Mouse (Mus musculus) megakaryocyte, embryonic 14.5 days (primary cell): ENCODE results near the gene Islr. TPM values are rescaled to one million over a fixed set of nuclear protein-coding genes. Genes with fewer than 3 reads are reported as not detected.
A peak's percentile ranks its signal among the peaks of the same experiment; 100 is the strongest.
"Not testable (repeated sequence)": the region's sequence is repeated elsewhere in the genome, so short reads cannot be mapped to it uniquely, and the experiment has no call there.

Experiments
- H3K27me3 ChIP-seq: replicated peaks from 2 replicates; pipeline ENCODE3; 2012; ENCODE audit warnings: inconsistent platforms
- H3K36me3 ChIP-seq: replicated peaks from 2 replicates; pipeline ENCODE3; 2012; ENCODE audit warnings: low read length, inconsistent platforms, mixed read lengths
- H3K4me1 ChIP-seq: 2 replicates; pipeline ENCODE4 v1.6.1; 2012; ENCODE audit warnings: inconsistent platforms
- H3K4me3 ChIP-seq: replicated peaks from 2 replicates; pipeline ENCODE3; 2012; ENCODE audit warnings: moderate library complexity, mild to moderate bottlenecking, inconsistent platforms
- H3K9me3 ChIP-seq: 2 replicates; pipeline ENCODE4 v1.6.1; 2012; ENCODE audit warnings: inconsistent platforms
- FLI1 ChIP-seq: IDR thresholded peaks from 2 replicates; pipeline ENCODE4 v1.6.1; 2012; ENCODE audit warnings: low read length, inconsistent platforms, mixed read lengths
- GATA1 ChIP-seq: IDR thresholded peaks from 3 replicates; pipeline ENCODE4 v1.6.1; 2012; ENCODE audit warnings: mixed read lengths, low read length, inconsistent platforms, borderline replicate concordance
- polyA plus RNA-seq: library from polyadenylated mRNA; stranded (reverse); fragments of >175 nt; gene quantifications from 2 replicates; pipeline ENCODE4 v1.2.3, GENCODE M21; 2012; ENCODE audit warnings: low replicate concordance; ENCODE audit not compliant: insufficient read depth

The Islr gene
- 0.07 and 3.2 TPM in 2 replicates for polyA plus RNA-seq

DNA sequence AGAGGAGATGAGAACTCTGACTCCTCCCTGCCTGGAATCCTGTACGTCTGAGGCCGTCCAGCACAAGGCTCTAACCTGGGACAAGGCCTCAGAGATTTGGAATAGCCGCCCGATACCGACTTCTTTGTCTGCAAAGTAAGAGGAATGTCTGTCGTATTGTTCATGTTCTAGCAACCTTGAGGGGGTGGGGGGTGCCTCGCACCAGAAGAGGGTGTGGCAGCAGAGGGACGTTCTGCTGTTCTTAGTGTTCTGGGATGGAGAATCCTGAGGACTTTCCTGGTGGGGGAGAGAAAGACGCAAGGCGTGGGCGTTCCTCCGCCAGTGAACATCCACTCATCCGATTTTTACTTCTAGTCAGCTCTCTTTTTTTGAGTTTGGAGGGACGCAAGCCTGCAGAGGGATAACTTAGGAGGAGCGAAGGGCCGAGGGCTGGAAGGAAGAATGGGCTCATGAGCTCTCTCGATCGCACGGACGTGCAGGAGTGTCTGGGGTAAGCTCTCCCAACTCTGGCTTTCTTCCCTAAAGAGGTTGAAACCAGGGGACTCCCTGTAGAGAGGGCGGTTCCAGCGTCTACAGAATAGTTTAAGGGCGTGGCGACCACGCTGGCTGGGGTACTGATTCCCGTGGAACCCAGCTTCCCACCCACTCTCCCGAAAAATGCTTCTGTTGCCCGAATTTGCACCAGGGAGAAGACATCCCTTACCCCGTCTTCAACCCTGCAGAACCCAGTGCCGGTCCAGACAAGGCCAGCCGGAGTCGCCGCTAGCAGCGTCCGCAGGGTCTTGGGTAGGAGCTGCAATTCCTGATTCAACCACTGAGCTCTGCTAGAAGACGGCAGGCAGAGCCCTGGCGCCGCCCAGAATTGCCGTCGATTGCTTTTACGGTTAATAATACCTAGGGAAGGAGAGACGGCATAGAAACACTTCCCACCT, at the start of gene Islr, which contains the start of gene Islr2:
Gene Islr, minus strand, starts transcription at position 791 of the 932 bp plus-strand sequence.
Gene Islr2, minus strand, starts transcription at position 804 of the 932 bp plus-strand sequence.
- H3K9me3 ChIP-seq, result no peaks in the 10 kb centered on the region
- no peaks in the 10 kb centered on the region for H3K36me3 ChIP-seq
- TF ChIP-seq GATA1 (no peak), FLI1 (no peak)
- H3K4me3 ChIP-seq, result peak within 1 kb of the TSS; percentile 90
- H3K4me1 ChIP-seq, result peaks cover 40% of the 10 kb centered on the region
- H3K27me3 ChIP-seq, result peaks cover 88% of the 10 kb centered on the region

DNA sequence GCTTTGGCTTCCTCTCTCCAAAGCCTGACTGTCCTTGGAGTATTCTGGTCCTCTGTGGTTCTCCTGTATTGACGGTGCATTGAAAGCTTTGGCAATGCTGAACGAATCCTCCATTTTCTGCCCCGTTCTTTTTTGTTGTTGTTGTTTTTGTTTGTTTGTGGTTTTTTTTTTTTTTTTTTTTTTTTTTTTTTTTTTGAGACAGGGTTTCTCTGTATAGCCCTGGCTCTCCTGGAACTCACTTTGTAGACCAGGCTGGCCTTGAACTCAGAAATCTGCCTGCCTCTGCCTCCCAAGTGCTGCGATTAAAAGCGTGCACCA, 49.7 kb upstream of the Islr start:
- H3K36me3 ChIP-seq, result peaks cover 28% of the 10 kb centered on the region
- not testable (repeated sequence) for H3K27me3 ChIP-seq, H3K9me3 ChIP-seq
- peaks cover 64% of the 10 kb centered on the region for H3K4me1 ChIP-seq
- peak overlapping the region; percentile 92 for H3K4me3 ChIP-seq

DNA sequence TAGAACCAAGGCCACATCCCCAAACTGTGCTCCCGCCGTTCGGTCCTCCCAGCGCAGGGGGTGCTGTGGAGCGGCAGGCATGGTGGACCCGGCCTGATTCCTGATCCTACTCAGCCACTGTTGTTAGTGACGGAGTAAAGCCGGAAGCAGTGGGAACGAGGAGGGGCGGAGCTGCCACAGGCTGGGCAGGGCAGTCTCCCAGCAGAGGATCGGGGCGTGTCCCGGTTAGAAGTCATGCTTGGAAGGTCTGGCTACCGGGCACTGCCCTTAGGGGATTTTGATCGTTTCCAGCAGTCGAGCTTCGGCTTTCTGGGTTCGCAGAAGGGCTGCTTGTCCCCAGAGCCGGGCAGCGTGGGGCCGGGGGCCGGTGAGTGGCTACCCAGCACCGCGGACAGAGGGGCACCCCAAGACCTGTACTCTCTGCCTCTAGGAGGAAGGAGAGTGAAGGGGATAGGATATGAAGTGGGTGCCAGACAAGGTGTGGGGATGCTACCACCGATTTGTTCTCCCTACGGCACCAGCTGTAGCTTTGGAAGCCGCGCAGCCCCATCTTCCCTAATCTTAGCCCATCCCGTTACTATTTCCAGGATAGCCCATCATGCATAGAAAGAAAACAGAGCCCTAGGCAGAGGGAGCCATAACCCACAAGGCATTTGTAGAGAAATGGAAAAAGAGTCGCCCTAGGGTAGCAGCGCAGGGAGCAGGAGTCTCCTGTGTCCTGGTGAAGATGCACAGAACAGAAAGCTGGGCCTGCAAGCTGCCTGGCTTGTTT, 49.1 kb upstream of the Islr start, which contains the start of gene Stoml1:
Gene Stoml1, plus strand, starts transcription at position 132 of the 772 bp plus-strand sequence.
- H3K4me3 ChIP-seq, result peak within 1 kb of the TSS; percentile 92
- TF ChIP-seq FLI1, result no peak
- peaks cover 23% of the 10 kb centered on the region for H3K36me3 ChIP-seq

DNA sequence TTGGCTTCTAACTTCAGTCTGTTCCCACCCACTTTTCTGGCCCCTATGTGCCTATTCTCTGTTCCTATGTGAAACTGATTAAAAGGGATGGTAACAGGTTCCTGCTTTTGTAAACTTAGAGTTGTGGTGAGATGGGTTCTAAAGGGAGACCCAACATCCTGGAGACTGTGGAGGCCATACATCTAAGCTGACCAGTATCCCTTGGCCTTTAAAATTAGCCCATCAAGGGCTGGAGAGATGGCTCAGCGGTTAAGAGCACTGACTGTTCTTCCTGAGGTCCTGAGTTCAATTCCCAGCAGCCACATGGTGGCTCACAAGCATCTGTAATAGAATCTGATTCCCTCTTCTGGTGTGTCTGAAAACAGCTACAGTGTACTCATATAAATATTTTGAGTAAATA, 46.6 kb upstream of the Islr start:
- peaks cover 81% of the 10 kb centered on the region for H3K4me1 ChIP-seq
- not testable (repeated sequence) for H3K4me3 ChIP-seq, H3K9me3 ChIP-seq

More for the DNA sequence above, 49.1 kb upstream of the Islr start, which contains the start of gene Stoml1:
- Histone ChIP-seq H3K4me1 (peaks cover 70% of the 10 kb centered on the region), H3K9me3 (no peaks in the 10 kb centered on the region), H3K27me3 (no peaks in the 10 kb centered on the region)

DNA sequence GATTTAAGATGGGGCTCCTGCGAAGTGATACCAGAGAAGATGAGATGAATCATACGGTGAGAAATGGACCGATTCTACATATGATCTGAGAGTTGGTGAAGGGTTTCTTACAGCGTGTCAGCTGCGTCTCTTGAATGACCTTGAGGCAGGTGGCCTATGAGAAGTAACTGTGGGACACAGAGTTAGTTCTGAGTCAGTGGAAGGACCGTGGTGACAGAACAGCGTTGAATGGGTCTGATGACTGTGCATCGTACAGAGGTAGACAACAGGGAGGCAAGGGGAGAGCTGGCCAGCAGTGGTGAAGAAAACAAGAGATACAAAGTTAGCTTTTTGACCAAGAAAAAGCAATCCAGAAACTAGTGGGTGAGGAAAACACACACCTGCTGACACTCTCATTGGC, 46.2 kb upstream of the Islr start:
- peaks cover 78% of the 10 kb centered on the region for H3K4me1 ChIP-seq
- TF ChIP-seq GATA1 (no peak), FLI1 (no peak)
- no peaks in the 10 kb centered on the region for H3K9me3 ChIP-seq
- peak overlapping the region; percentile 94 for H3K4me3 ChIP-seq
- H3K36me3 ChIP-seq, result peaks cover 9% of the 10 kb centered on the region
- H3K27me3 ChIP-seq, result no peaks in the 10 kb centered on the region

More for the DNA sequence above, 46.6 kb upstream of the Islr start:
- H3K27me3 ChIP-seq, H3K36me3 ChIP-seq: not testable (repeated sequence)

DNA sequence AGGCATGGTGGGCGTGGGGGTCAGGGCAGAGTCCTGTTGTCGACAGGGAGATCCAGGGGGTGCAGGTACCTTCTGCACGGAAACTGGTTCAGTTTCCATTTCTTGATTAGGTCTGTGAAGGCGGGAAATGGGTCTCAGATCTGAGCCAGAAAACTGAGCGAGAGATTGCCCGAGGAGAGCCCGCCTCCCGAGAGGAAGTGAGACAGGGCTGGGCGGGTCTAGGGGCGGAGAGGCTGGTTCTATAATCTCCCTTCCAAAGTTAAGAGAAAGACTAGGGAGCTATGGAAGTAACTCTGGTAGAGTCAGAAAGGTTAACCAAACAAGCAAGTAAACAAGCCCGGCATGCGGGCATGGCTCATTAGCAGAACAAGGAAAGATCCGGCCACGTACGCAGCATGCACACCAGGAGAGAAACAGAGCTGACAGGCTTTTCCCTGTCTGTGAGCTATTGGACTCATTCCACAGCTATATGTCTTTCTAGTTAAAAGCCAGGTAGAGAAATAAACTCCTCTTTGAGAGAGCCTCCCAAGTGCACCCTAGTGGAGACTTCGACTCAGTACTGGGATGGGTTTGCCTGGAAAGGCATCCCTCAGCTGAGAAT, 45.6 kb upstream of the Islr start, which contains the start of gene Pml:
Gene Pml, minus strand, starts transcription at position 195 of the 601 bp plus-strand sequence.
- Histone ChIP-seq H3K4me3 (peak within 1 kb of the TSS; percentile 94), H3K4me1 (peaks cover 77% of the 10 kb centered on the region), H3K36me3 (peaks cover 14% of the 10 kb centered on the region), H3K27me3 (no peaks in the 10 kb centered on the region), H3K9me3 (no peaks in the 10 kb centered on the region)
- TF ChIP-seq FLI1, result no peak

DNA sequence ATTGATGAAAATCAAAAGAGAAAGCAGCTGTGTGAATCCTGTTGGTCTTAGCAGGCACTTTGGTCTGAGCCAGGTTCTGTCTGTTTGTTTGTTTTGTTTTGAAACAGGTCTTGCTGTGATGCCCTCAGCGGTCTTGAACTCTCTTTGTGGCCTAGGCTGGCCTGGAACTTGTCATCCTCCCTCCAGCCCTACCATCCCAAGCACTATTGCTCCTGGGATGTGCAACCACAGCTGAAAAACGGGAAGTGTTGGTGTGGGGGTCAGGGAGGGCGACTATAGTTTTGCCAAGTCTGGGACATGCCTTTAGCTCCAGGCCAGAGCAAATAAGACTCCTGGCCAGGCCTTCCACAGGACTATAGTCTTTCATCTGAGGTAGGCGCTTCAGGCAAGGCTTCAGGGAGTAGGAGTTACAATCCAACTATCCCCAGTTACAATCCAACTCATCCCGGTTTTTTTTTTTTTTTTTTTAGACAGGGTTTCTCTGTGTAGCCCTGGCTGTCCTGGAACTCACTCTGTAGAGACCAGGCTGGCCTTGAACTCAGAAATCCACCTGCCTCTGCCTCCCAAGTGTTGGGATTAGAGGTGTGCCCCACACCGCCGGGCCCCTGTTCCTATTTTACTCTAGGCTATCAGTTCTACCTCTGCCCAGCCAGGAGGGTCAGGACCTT, 44.8 kb upstream of the Islr start:
- peaks cover 20% of the 10 kb centered on the region for H3K36me3 ChIP-seq
- no peak for TF ChIP-seq FLI1
- no peak for TF ChIP-seq GATA1
- H3K4me3 ChIP-seq, result peak overlapping the region; percentile 94
- H3K27me3 ChIP-seq, result no peaks in the 10 kb centered on the region
- no peaks in the 10 kb centered on the region for H3K9me3 ChIP-seq
- H3K4me1 ChIP-seq, result peaks cover 77% of the 10 kb centered on the region

DNA sequence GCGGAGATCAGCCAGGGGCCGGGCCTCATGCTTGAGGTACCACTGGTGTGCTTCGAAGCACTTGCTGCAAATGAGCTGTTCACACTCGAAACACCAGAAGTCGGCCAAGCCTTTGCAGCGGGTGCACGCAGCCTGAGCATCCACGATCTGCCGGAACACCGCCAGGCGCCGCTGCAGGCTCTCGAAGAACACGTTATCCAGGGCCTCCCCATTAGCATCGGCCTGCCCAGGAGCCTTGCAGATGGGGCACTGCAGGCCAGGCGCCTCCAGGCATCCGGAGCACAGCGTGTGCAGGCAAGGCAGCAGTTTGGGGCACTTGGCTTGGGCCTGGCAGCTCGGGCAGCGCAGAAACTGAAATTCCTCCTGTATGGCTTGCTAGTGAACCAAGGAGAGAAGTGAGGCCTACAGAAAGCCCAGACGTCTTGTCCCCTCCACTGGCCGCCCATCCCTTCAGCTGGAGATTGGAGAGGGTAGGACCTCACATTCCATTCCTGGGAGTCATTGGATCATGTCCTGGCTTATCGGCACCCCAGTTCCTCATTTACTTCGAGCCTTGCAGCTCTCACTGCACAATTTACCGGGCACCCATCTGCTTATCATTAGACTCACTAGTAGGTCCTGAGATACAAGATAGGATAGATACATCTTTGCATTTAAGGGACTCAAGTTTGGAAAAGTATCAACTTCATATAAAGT, 43.1 kb upstream of the Islr start:
- H3K4me3 ChIP-seq, result peak overlapping the region; percentile 90
- no peaks in the 10 kb centered on the region for H3K27me3 ChIP-seq
- no peaks in the 10 kb centered on the region for H3K9me3 ChIP-seq
- H3K4me1 ChIP-seq, result peaks cover 78% of the 10 kb centered on the region
- peaks cover 37% of the 10 kb centered on the region for H3K36me3 ChIP-seq
- TF ChIP-seq FLI1 (no peak), GATA1 (no peak)

DNA sequence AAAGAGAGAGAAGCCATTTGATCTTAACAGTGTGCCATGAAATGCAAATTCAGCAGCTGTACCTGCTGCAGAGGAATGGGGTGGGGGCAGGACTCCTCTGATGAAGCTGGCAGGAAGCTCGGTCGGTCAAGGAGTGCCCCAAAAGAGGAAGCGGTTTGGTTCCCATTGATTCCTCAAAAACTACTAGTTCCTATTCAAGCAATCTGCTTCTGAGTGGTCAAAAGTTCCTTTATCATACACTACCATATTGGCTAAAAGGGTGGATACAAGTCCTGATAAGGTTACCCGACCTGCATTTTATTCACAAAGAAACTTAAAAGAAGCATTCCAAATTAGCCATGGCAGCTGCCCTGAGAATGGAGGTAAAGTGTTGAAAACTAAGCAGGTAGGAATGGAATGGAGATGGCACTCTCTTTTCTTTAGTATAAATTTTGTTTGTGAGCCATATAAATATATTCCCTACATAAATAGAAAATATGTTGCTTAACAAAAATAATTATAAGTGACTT, 42.0 kb upstream of the Islr start:
- H3K36me3 ChIP-seq, result peaks cover 47% of the 10 kb centered on the region

More for the DNA sequence above, 42.0 kb upstream of the Islr start:
- Histone ChIP-seq H3K4me3 (peak overlapping the region; percentile 56), H3K9me3 (no peaks in the 10 kb centered on the region), H3K27me3 (no peaks in the 10 kb centered on the region), H3K4me1 (peaks cover 85% of the 10 kb centered on the region)
- TF ChIP-seq FLI1, result no peak
- no peak for TF ChIP-seq GATA1
